Mouse (Mus musculus) retina, embryonic 14.5 days (tissue): ENCODE results near the gene Cdsn.

Experiments used
- DNase-seq: peaks from one replicate; pipeline ENCODE4 v3.0.0-alpha.2; 2015; ENCODE audit warnings: low spot score

Gene Cdsn

DNA sequence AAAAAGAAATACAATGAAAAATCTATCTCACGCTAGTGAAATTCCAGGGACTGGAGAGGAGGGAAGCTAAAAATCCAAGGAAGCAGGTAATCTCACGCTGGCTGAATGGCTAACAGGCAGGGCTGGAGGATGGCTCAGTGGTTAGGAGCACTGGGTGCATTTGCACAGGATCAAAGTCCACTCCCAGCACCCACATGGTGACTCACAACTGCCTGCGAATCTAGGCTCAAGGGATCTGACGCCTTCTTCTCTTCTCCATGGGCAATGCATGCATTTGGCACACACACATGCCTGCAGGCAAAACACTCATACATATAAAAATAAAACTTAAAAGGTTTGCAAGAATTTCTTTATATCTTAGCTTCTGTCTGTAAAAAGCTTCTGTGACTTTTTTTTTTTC, 14.5 kb upstream of the Cdsn start:
- no peak for DNase-seq

DNA sequence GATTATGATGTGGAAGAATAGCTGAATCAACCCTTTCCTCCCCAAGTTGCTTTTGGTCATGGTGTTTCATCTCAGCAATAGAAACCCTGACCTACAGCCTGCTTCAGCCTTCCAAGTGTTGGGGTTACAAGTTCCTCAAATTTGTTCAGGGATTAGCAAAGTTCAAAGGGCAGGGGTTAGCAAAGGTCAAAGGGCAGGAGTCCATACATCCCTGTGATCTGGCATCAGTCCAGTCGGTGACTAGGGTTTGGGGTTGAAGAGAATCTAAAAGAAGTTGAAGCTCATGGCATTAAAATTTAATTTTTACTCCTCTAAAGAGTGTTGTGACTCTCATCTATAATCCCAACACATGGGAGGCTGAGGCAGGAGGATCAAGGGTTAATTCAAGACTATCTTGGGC, 13.5 kb upstream of the Cdsn start:
- DNase-seq = no peak

DNA sequence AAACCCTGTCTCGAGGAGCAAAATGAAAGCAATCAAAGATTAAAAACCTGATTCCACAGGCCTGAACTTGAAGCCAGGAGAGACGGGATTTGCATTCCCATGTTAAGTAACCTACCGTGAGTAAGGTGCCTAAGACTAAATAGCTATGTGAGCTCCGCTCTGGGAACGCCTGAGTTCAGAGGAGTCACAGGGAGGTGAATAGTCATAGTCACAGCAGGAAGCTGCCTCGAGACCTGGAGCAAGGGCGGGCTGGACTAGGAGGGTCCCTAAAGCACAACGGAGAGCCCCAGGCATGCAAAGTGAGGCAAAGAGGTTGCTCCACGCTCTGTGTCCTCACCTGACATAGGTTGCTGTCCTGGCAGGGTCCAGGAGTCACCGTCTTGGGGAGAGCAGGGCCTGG, 12.4 kb upstream of the Cdsn start:
- DNase-seq = no peak

DNA sequence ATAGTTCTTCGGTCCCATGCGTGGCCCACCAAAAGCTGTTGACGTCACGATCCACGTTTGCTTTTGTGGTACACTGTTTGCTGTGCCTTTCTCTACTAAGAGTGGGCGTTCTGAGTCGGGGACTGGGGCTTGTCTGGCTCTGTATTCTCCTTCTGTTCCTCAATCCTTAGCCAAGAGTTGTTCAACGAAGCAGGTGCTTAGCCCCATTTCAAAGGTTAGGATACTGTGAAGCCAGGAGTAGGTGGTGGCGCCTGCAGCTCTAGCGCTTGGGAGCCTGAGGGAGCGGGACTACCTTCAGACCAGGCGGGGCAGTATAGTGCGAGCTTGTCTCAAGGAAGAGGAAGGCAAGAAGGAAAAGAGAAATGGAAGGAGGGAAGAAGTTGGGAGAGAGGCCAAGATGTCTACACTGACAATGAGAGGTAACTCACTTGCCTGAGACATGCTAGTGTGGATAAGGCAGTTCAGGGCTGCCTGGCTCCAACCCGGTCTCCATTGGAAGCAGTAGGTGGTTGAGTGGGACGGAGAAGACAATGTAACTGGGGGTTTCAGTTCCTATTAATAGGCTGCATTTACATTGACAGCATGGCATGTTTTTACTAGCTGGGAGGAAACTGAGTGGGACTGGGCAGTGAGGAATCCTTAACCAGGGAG, 9.0 kb upstream of the Cdsn start:
- DNase-seq = no peak

DNA sequence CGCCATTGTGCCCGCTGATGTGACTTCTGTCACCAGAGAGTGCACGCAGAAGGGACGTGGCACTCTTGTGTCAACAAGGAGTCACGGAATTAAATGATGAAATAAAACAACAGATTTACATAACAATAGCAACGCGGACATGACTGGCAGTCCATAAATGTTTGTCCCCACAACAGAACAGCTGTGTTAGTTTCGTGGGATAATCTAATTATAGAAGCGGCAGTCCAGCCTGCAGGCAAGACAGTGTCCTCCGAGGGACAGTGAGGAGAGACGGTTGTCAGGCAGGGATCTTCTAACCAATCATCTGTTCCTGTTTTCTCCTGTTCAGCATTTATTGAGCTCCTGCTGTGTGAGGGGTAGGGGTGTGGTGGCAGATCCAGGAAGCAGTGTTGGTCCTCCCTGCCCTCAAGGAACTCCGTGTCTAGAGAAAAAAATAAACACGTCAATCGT, 8.5 kb upstream of the Cdsn start:
- peak; percentile 11 for DNase-seq

DNA sequence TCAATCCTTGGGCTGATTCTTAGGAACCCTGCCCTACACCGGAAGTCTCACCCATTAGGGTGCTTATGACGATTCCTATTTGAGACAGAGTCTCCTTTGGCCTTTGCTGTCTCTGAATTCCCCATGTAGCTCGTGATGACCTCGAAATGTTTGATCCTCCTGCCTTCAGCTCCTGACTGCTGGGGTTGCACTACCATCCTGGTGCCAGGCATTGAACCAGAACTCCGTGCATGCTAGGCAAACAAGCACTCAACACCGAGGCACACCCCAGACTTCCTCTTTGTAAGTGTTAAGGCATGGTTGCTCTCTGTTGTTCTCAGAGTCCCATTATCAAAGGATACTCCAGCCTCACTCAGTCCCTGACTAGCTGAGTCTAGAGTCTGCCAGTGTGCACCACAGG, 7.9 kb upstream of the Cdsn start:
- DNase-seq = no peak

DNA sequence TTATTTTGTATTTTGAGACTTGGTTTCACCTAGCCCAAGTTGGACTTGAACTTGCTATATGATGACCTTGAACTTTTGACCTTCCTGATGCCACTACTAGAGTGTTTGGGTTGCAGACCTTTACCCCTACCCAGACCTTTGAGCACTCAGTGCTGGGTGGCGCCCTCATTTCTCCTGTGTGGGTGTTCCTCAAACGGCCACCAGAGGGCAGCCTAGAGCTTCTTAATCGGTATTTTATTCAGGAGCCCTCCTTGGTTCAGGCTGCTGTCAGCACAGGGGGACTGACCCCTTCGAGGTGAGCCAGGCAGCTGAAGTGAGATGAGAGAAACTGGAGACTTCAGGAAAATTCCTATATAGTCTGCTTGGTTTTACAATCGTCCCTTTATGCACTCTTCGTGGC, 7.2 kb upstream of the Cdsn start:
- peak; percentile 83 for DNase-seq

DNA sequence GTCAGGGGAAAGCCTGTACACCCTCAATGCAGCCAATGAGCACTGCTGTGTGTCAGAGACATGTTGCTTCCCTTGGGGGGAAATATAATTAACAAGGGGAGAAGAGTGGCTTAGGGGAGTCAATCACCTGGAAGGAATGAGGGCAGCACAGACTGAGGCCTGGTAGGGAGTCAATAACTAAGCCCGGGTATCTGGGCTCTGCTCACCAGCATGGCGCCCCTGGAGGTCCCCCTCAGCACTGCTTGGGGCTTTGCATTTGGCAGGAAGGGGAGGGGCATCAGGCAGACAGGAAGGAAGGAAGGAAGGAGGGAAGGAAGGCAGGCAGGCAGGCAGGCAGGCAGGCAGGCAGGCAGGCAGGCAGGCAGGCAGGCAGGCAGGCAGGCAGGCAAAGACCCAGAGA, 4.5 kb upstream of the Cdsn start:
- DNase-seq = no peak

DNA sequence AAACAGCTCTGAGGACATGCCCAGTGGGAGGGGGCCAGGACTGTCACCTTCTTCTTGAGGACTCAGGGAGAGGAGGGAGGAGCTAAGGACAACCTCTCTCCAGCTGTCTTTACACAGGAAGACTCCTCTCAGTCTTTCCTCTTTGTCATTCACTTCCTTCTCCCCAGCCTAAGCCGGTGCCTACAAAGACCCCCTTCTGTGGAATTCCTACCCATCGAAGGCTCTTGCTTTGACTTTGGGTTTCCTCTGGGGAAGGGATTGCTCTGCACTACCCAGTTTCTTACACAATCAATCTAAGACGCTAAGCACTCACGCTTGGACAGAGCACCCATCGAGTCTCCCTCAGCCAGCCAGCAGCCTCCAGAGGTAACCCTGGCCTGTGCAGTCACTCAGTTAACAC, 3.3 kb upstream of the Cdsn start:
- DNase-seq = no peak

DNA sequence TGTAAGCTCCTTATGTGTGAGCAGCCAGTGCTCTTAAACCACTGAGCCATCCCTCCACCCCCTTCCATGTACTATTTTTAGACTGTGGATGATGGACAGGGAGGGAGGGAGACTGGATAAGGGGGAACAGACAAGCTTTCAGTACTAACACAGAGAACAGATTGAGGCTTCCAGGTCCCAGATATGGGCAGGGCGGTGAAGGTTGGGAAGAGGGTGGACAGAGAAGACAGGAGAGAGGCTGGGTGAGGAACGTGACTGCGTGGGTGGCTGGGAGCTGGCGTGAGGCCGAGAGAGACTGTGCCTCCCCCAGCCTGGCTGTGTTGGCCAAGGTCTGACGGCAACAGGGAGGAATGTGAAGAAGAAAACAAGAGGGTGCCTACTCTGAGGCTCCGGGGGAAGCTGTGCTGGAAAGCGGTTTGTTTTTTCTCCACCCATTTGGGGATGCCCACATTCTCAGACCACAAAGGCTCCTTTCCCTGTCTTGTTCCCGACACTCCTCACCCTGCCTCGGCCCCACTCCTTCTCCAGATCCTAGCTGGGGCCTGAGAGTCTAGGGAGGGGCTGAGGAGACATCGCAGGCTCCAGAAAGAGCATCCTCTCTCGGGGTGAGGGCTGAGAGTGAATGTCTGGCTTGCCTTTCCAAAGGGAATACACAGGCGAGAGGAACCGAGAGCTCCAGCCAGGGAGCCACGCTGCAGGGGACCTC, 2.3 kb upstream of the Cdsn start:
- DNase-seq = no peak

DNA sequence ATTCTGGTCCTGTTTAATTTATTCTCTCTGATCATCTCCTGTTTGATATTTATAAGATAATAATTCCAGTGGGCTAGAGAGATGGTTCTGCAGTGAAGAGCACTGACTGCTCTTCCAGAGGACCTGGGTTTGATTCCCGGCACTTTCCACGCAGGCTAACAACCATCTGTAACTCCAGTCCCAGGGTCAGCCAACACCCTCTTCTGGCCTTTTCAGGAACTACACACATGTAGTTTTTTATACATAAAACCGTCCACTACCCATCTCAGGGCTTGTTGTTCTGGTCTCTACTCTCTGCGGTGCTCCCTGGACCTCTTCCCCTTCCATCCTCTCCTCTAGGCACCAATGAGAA, 1.8 kb upstream of the Cdsn start:
- no peak for DNase-seq

DNA sequence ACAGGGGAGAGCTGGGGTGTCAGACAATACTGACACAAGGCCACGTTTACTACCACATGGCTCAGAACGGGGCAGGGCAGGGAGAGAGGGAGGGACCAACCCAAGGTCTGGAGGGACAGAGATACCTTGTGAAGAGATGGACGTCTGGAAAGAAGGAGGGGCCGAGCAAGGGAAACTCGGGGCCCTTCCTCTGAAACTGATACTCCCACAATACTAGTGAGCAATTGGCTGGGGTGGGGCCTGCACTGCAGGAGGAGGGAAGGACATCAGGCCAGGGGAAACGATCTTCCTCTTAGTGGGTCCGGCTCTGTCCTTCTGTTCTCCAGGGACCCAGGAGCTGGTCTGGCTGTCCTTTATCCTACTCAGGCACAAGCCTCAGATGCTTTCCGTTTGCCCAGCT, 1.1 kb upstream of the Cdsn start:
- no peak for DNase-seq

DNA sequence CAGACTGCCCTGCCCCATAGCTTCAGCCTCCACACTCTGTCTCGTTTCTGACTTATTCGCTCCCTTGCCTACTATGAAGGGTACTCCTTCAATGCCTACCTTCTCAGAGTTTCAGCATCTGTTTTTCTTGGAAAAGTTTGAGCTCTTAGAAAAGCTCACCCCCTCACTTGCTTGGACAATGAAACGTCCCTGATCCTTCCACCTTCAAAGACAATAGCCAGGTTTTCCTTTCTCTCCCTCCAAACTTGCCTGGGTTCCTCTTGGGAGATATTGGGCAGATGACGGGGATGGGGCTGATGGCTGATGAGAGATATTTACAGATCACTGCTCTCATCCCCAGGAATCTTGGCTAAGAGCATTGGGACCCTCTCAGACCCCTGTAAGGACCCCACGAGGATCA, 2.4 kb downstream of the Cdsn start:
- no peak for DNase-seq

DNA sequence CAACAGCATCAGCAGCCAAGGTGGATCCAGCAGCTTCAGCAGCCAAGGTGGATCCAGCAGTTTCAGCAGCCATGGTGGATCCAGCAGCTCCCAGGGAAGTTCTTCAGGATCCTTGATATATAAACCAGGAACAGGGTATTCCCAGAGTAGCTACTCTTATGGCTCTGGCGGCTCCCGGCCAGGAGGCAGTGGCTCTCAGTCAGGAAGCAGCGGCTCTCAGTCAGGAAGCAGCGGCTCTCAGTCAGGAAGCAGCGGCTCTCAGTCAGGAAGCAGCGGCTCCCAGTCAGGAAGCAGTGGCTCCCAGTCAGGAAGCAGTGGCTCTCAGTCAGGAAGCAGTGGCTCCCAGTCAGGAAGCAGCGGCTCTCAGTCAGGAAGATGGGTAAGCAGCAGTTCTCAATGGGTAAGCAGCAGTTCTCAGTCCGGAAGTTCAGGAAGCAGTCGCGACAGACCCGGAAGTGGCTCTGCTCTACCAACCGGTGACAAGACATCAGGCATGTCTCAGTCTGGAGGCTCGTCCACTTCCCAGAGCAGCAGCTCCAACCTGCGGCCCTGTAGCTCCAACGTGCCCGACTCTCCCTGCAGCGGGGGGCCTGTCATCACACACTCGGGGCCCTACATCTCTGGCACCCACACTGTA, 3.0 kb downstream of the Cdsn start:
- DNase-seq = no peak

DNA sequence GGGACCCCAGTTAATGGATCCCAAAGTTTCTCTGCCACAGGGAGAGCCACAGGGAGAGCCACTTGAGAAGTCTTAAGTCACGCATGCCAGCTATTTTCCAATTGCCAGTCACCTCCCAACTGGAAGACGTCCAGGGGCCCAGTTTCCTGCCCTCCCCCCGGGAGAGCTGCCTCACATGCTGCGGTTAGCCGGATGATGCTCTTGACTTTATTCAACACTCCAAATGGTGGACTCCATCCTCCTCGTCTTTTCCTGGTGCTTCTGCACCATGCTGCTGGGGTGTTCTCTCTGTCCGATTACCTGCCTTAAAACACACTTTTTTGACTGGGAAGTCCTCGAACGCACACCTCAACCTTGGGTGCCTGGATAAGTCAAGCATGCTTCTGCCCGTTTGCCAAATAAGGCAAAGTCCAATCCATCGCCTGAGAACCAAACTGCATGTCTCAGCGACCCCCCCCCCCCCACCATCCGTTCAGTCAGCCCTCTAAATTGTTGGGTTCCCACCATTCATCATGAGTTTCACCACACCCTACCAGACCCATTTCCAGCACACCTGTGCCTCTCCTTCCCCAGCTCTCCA, 4.3 kb downstream of the Cdsn start:
- DNase-seq = no peak

DNA sequence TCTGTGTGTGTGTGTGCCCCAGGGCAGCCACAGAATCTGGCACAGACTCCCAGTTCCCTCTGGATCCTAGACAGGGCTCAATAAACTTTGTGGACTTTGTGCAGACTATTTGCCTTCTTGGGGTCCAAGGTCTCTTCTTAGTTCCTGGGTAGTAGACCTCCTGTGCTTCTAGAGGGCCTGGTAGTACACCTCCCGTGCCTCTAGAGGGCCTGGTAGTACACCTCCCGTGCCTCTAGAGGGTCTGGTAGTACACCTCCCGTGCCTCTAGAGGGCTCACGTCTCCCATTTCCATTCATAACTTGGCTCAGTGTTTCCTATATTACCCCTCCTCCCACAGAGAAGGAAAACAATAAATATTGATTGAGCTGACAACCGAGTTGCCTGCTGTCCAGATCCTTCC, 4.9 kb downstream of the Cdsn start:
- DNase-seq = peak; percentile 72

DNA sequence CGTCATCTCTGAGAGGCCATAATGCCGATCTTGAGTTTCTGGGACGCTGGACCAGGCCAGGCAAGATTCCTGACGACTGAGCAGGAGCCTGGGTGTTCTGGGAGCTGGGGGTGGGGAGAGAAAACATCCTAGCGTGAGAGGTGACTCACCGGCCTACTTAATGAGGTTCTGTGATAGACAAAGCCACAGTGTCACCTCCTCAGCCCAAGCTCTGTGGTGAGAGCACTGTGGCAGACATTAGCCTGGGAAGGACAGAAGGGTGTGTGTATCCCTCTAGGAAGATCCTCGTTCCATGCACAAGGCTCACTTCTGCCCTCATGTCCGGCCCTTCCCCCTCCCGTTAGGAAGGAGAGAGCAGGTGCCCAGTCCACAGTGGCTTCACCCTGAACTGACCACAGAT, 5.4 kb downstream of the Cdsn start:
- DNase-seq = no peak

DNA sequence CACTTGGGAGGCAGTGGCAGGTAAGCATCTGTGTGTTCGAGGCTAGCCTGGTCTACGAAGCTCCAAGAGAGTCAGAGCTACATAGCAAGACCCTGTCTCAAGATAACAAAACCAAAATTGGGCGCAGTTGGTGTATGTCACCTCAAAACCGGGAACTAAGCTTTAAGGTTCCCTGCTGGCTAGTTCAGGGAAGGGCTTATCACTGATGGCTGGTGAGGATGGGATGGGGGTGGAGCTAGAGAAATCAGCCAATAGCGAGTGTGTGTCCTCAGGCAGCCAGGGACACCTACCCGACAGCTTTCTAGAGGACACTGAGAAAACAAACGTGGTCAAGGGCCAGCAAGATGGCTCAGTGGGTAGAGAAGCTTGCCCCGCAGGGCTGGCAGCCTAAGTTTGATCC, 6.3 kb downstream of the Cdsn start:
- no peak for DNase-seq

DNA sequence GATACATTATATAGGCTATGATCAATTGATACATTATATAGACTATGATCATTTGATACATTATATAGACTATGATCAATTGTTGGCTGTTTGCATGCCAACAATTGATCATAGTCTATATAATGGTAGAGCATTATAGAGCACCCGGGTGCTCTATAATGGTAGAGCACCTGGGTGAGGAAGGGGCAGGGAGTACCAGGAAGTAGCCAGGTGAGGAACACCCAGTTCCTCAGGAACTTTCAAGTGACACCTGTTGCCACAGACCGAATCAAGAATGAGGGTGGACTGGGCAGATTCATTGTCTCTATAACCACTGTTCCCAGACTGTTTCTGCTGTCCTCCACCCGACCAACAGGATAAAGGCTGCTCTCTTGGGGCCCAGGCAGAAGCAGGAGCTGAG, 15.2 kb downstream of the Cdsn start, which contains the start of gene 2300002M23Rik:
Gene 2300002M23Rik, plus strand, starts transcription at position 301 of the 400 bp plus-strand sequence.
- DNase-seq = no peak

DNA sequence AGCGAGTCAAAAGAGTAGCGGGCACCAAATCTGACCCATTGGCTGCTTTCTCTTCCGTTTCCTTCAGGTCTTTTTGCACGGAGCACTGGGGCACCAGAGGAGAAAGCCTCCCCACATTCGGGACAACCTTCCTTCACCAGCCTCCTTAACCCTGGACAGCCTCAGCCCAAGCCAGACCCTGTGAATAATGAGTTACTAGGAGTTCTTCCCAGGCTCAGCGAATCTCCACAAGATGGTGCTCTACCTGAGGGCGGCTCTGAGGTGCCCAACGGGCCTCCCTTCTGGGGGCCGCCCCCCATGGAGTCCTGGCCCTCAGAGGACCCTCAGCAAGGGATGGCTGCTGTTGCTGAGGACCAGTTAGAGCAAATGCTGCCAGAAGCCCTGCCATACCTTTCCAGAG, 15.8 kb downstream of the Cdsn start:
- DNase-seq = no peak

DNA sequence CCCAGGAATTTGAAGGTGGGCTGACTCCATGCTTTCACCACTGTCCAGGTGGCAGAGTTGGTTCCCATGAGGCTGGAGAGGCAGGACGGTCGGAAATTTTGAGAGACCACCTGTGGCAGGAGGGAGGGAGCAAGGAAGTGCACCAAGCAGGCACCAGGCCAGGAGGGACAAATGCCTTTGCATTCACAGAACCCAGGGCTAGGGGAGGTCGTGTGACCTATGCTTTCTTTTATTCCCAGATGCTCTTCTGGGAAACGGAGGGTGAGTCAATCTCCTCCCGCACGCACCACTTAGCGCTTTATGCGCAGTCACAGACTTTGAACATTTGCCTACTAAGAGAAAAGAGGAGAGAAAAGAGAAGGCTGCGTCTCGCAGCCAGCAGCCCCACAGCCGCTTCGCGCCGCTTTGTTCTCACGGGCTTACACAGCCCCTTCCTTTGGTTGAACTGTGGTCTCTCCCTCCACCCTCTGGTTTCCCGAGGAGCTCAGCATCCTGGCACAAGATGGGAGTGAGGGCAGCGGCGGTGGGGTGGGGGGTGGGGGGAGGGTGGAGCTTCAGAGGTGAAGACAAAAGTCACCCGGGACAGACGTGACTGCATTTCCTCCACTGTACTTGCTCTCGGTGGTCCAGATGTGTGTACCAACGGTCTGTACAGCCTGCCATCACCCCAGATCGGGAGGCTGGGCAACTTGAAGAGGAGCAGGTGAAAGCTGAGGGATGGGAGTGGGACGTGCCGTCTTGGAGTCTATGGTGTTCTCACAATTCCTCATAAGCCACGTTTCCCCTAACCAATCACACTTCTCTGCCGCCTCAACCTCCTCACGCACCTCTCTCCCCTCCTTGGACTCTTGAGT, 17.4 kb downstream of the Cdsn start:
- no peak for DNase-seq

DNA sequence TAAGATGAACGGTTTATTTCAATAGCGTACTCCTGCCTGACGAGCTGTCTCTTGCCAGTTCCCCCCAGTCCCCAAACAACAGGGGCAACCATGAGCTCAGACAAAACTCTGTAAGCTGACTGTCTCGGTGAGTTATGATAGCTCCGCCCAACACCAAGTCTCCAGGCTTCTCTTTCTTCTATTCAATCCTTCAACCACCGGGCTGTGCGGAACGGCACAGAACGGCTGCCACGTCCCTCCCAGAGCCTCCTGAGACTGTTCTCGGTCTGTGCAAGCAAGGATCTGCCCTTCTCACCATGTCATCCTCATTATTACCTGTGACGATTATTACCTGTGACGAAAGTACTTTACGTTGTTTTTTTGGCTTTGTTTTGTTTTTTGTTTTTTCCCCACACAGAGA, 18.9 kb downstream of the Cdsn start:
- no peak for DNase-seq
